Mouse (Mus musculus) left cerebral cortex, adult 6 months (tissue): ENCODE measurements around the gene Golga5. TPM values are rescaled to one million over a fixed set of nuclear protein-coding genes. Genes with fewer than 3 reads are reported as not detected.

ENCODE experiments used
- long read RNA-seq, 2 experiments: library from polyadenylated mRNA; unstranded; transcript quantifications; one replicate each; pipeline ENCODE4 v2.0.0; 2019 to 2020
- polyA plus RNA-seq: library from polyadenylated mRNA; unstranded; fragments of <200 nt; fragmentation: Nextera tagmentation; gene quantifications from 2 replicates; pipeline ENCODE4 v1.2.3, GENCODE M21; 2021

Gene Golga5
- 15.8 and 18.2 TPM in 2 replicates for polyA plus RNA-seq
- long read RNA-seq, experiment 1, transcript Golga5-202 (13 exons, 2,827 nt), result major isoform, 135 of 151 reads
- long read RNA-seq, experiment 1, partial matches to known transcripts, result 8 of 151 reads
- long read RNA-seq, experiment 1, other reads (novel, unspliced or antisense), result 5 of 151 reads
- long read RNA-seq, experiment 2, transcript Golga5-202 (13 exons, 2,827 nt), result major isoform, 15 of 34 reads
- long read RNA-seq, experiment 2, partial matches to known transcripts, result 16 of 34 reads
- long read RNA-seq, experiment 2, other reads (novel, unspliced or antisense), result 3 of 34 reads

DNA sequence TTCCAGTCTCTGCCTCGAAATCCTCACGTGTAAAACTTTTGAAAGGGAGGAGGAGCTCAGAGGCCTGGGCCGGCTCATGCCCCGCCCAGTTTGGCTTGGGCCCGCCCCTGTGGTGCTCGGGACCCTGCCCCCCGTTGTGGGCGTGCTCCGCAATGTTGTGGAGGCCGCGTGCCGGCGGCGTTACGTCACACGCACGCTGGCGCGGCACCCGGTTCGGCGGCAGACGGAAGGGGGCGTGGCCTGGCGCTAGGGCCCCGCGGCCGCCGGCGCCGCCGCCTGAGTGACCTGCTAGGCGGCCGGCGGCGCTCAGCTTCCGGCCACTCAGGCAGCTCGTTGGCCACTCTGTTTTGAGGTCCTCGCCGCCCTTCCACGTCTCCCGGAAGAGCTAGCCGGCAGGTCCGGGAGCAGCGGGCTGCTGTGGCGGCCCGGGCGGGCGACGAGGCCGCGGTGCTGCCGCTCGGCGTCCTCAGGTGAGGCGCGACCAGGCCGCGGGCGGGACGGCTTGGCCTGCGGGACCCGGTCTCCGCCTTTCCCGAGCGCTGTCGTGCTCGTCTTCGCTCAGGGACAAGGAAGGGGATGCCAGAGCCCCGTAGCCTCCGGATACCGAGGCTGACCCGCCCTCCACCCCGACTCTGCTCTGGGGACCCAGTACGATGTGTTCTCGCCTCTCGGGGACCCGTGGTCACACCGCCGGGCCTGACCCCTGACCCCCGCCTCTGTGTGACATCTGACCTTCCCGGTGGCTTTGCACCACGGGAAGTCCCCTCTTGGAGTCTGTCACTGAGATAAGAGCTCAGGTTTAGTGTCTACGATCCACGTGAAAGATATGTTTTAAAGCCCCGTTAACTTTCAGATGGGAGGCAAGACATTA is at the start of gene Golga5:
Gene Golga5, plus strand, starts transcription at position 242 of the 871 bp plus-strand sequence.

DNA sequence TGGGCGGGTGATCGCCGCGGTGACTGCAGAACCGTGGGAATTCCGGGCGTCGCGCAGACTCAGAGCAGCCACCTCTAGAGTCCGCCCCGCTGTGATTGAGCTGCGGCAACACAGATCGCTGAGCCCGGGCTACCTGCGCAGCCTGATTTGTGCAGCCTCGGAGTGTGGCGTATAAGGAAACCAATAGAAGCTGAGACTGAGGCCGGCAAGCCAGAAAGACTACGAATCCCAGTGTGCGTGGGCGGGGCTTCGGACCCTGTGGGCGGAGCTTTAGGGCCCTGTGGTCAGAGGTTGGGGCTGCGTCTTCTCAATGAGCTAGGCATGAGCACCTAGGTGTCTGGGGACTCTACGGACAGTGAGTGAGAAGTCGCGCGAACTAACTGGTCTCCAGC is 29.3 kb upstream of the Golga5 start, which contains the start of gene Lgmn:
Gene Lgmn, minus strand, starts transcription at position 182 of the 392 bp plus-strand sequence.

Other genes with a start within 250 kb of the Golga5 start
- gene Rin3, start 186.1 kb upstream of the Golga5 start, polyA plus RNA-seq, result 0.91 and 3.5 TPM in 2 replicates
- 136 and 149 TPM in 2 replicates for gene Lgmn, start 29.3 kb upstream of the Golga5 start, polyA plus RNA-seq
- gene Chga, start 85.8 kb downstream of the Golga5 start, polyA plus RNA-seq, result 112 and 202 TPM in 2 replicates
- gene Itpk1, start 235.8 kb downstream of the Golga5 start, polyA plus RNA-seq, result 32.2 and 33.5 TPM in 2 replicates